In genomic region chr5:76131990-76132389, GRCm38 (mm10) we compare ENCODE assay signal across 30 mouse cellular contexts. TPM values are rescaled to one million over a fixed set of nuclear protein-coding genes. Genes with fewer than 3 reads are reported as not detected.
DNase-seq lines count a peak whose midpoint lies in the region; ATAC-seq lines count a peak whose summit lies in the region.
"Had no signal": no experiment of that assay in that cellular context is flagged by ENCODE, and none has a peak within 500 bp of the region (broad histone marks: within the 10 kb centered on the region; RNA-seq: fewer than 3 reads in every experiment).

No protein-coding gene starts in this region.

- H3K27ac ChIP-seq in forebrain, embryonic 10.5 days, result no peak overlapping the region
- H3K27ac ChIP-seq: embryonic facial prominence, embryonic 10.5 days; embryonic facial prominence, embryonic 15.5 days; forebrain, embryonic 13.5 days; heart, embryonic 10.5 days; heart, embryonic 15.5 days; hindbrain, embryonic 12.5 days; hindbrain, postnatal 0 days; limb, embryonic 12.5 days; neural tube, embryonic 15.5 days had no signal

- H3K4me3 ChIP-seq in forebrain, embryonic 10.5 days, result no peak overlapping the region
- H3K4me3 ChIP-seq: embryonic facial prominence, embryonic 10.5 days; embryonic facial prominence, embryonic 15.5 days; forebrain, embryonic 13.5 days; heart, embryonic 10.5 days; heart, embryonic 15.5 days; hindbrain, embryonic 12.5 days; limb, embryonic 12.5 days; neural tube, embryonic 15.5 days had no signal

- H3K27me3 ChIP-seq in forebrain, embryonic 10.5 days (ENCODE audit: poor library complexity, severe bottlenecking), result no peaks in the 10 kb centered on the region
- H3K27me3 ChIP-seq: embryonic facial prominence, embryonic 15.5 days; forebrain, embryonic 13.5 days; heart, embryonic 15.5 days; limb, embryonic 12.5 days; neural tube, embryonic 15.5 days had no signal

- H3K9me3 ChIP-seq in forebrain, embryonic 10.5 days, result no peaks in the 10 kb centered on the region
- H3K9me3 ChIP-seq: embryonic facial prominence, embryonic 10.5 days; embryonic facial prominence, embryonic 15.5 days; forebrain, embryonic 13.5 days; heart, embryonic 10.5 days; heart, embryonic 15.5 days; hindbrain, embryonic 12.5 days; limb, embryonic 12.5 days; neural tube, embryonic 15.5 days had no signal

- peak; percentile 77 for ATAC-seq in megakaryocyte, adult 5-6 weeks (ENCODE audit: poor library complexity, severe bottlenecking)
- ATAC-seq: forebrain, embryonic 13.5 days; hindbrain, postnatal 0 days; intestine, embryonic 16.5 days; Patski had no signal

- 92% methylated on average over 4 of the region's 4 CpGs for WGBS in forebrain, embryonic 10.5 days

- no peaks in the 10 kb centered on the region for H3K36me3 ChIP-seq in forebrain, embryonic 10.5 days (replicated peaks)
- H3K36me3 ChIP-seq: embryonic facial prominence, embryonic 10.5 days; embryonic facial prominence, embryonic 15.5 days; heart, embryonic 10.5 days; heart, embryonic 15.5 days; hindbrain, embryonic 12.5 days; limb, embryonic 12.5 days; neural tube, embryonic 15.5 days had no signal

- DNase-seq in lung, postnatal 36 days, result peak; percentile 23
- no peak for DNase-seq in lung, postnatal 25 days (ENCODE audit: low spot score)
- DNase-seq in MEL-GATA-1-ER (ENCODE audit: extremely low read depth, low read depth), result peak; percentile 95
- DNase-seq in retina, postnatal 1 day, result no peak
- no peak for DNase-seq in forebrain, embryonic 10.5 days (ENCODE audit: extremely low spot score, low spot score)
- DNase-seq in frontal cortex, adult 2 months (ENCODE audit: extremely low spot score in 1 of 2, low spot score in 1 of 2), result no peak
- DNase-seq: adrenal gland, postnatal 14 days; cerebellum, adult 2 months; cerebellum, postnatal 14 days; gastrocnemius, postnatal 14 days; kidney, adult 9 months; kidney, postnatal 10 days; layer of hippocampus, postnatal 36 days; lung, adult 2 months; lung, postnatal 10 days; midbrain, embryonic 14.5 days; right cerebral cortex, adult 18-20 months; right cerebral cortex, postnatal 4 days had no signal

- H3K4me1 ChIP-seq in forebrain, embryonic 10.5 days, result peaks cover 6% of the 10 kb centered on the region; the same call in 1 of the 2 replicates
- H3K4me1 ChIP-seq: embryonic facial prominence, embryonic 10.5 days; embryonic facial prominence, embryonic 15.5 days; forebrain, embryonic 13.5 days; heart, embryonic 15.5 days; hindbrain, embryonic 12.5 days; limb, embryonic 12.5 days; neural tube, embryonic 15.5 days had no signal

RNA-seq across cellular contexts. Expression of gene Srd5a3, which starts 8.1 kb away (rescaled TPM):
- total RNA-seq in megakaryocyte, adult 5-6 weeks (2015), result 83.1 and 104 TPM in 2 replicates
- 45.7 and 59.7 TPM in 2 replicates for total RNA-seq in megakaryocyte, adult 5-6 weeks (2017)
- polyA plus RNA-seq in forebrain, embryonic 10.5 days (2016; fragmentation: Nextera tagmentation; extraction: Ambion mirVana), result 22.8 and 22.9 TPM in 2 replicates
- 18.9 and 19.8 TPM in 2 replicates for polyA plus RNA-seq in frontal cortex, adult 2 months (2012; rRNA removed)

RNA-seq across cellular contexts. Expression of gene Tmem165, which starts 51.7 kb away (rescaled TPM):
- 122 and 135 TPM in 2 replicates for total RNA-seq in megakaryocyte, adult 5-6 weeks (2015)
- total RNA-seq in megakaryocyte, adult 5-6 weeks (2017), result 101 and 102 TPM in 2 replicates
- polyA plus RNA-seq in forebrain, embryonic 10.5 days (2016; fragmentation: Nextera tagmentation; extraction: Ambion mirVana), result 65.7 and 79.4 TPM in 2 replicates
- polyA plus RNA-seq in frontal cortex, adult 2 months (2012; rRNA removed), result 40.3 and 41.2 TPM in 2 replicates

Comparison
In these comparisons a context has a peak if more than half of its experiments do, and no peak if none do; other contexts are left out.
1. DNase-seq: peak in lung, postnatal 36 days (single experiment) and MEL-GATA-1-ER (single experiment); none in lung, postnatal 25 days (single experiment), retina, postnatal 1 day (single experiment), forebrain, embryonic 10.5 days (single experiment) and frontal cortex, adult 2 months (0 of 2).